Mouse (Mus musculus): ENCODE measurements around the gene Tnfrsf1a.

The Tnfrsf1a gene

GRCm38 (mm10) chr6:125325337-125325736, 23.8 kb upstream of the Tnfrsf1a start:
- no peak for DNase-seq

- DNase-seq, result no peak
Measured at GRCm38 (mm10) chr6:125328243-125328642, 20.9 kb upstream of the Tnfrsf1a start.

GRCm38 (mm10) chr6:125330626-125331326, 18.4 kb upstream of the Tnfrsf1a start:
- DNase-seq, result peak; percentile 28

GRCm38 (mm10) chr6:125333112-125333899, 15.9 kb upstream of the Tnfrsf1a start:
- no peak for DNase-seq

- no peak for DNase-seq
Measured at GRCm38 (mm10) chr6:125334356-125334755, 14.8 kb upstream of the Tnfrsf1a start.

- DNase-seq, result no peak
Measured at GRCm38 (mm10) chr6:125338791-125339660, 10.1 kb upstream of the Tnfrsf1a start.

- no peak for DNase-seq
Measured at GRCm38 (mm10) chr6:125340244-125340643, 8.9 kb upstream of the Tnfrsf1a start.

GRCm38 (mm10) chr6:125342198-125342597, 7.0 kb upstream of the Tnfrsf1a start:
- DNase-seq, result no peak

GRCm38 (mm10) chr6:125344084-125344483, 5.1 kb upstream of the Tnfrsf1a start:
- no peak for DNase-seq

- no peak for DNase-seq
Measured at GRCm38 (mm10) chr6:125344866-125345265, 4.3 kb upstream of the Tnfrsf1a start.

- no peak for DNase-seq
Measured at GRCm38 (mm10) chr6:125345625-125346024, 3.5 kb upstream of the Tnfrsf1a start.

GRCm38 (mm10) chr6:125346029-125346428, 3.1 kb upstream of the Tnfrsf1a start:
- DNase-seq, result no peak

GRCm38 (mm10) chr6:125349575-125350230, 541 bp downstream of the Tnfrsf1a start:
- DNase-seq, result no peak

- DNase-seq, result no peak
Measured at GRCm38 (mm10) chr6:125350231-125350994, 1.3 kb downstream of the Tnfrsf1a start.

- DNase-seq, result no peak
Measured at GRCm38 (mm10) chr6:125350995-125351324, 1.8 kb downstream of the Tnfrsf1a start.

GRCm38 (mm10) chr6:125351368-125352045, 2.3 kb downstream of the Tnfrsf1a start:
- DNase-seq, result no peak

GRCm38 (mm10) chr6:125352046-125352384, 2.9 kb downstream of the Tnfrsf1a start:
- DNase-seq, result no peak

- no peak for DNase-seq
Measured at GRCm38 (mm10) chr6:125352811-125353210, 3.6 kb downstream of the Tnfrsf1a start.

- no peak for DNase-seq
Measured at GRCm38 (mm10) chr6:125353221-125353620, 4.1 kb downstream of the Tnfrsf1a start.

- DNase-seq, result no peak
Measured at GRCm38 (mm10) chr6:125353655-125354054, 4.5 kb downstream of the Tnfrsf1a start.

GRCm38 (mm10) chr6:125354352-125355151, 5.4 kb downstream of the Tnfrsf1a start:
- DNase-seq, result no peak

All from cerebellum, adult 8-10 months (tissue).